Mouse (Mus musculus) embryonic facial prominence, embryonic 11.5 days (tissue): ENCODE measurements around the gene Akap9. TPM values are rescaled to one million over a fixed set of nuclear protein-coding genes. Genes with fewer than 3 reads are reported as not detected.
"Not testable (repeated sequence)": the region's sequence is repeated elsewhere in the genome, so short reads cannot be mapped to it uniquely, and the experiment has no call there.

Experiments
- ATAC-seq: fragments of 200-750 bp; cut with Nextera tagmentation; replicated peaks from 2 replicates; pipeline ENCODE4 v1.8.0; 2017; ENCODE audit warnings: low read depth; ENCODE audit not compliant: insufficient number of reproducible peaks, low FRiP score, low TSS enrichment
- DNase-seq: peaks from one replicate; pipeline ENCODE4 v3.0.0-alpha.2; 2015; ENCODE audit warnings: low spot score
- H3K27ac ChIP-seq: fragments of 300-500 bp; sonication (generic); replicated peaks from 2 replicates; pipeline ENCODE4 v1.5.1; 2014; ENCODE audit warnings: mild to moderate bottlenecking, low read depth, low read length, control low read depth
- H3K27me3 ChIP-seq: fragments of 300-500 bp; sonication (generic); 2 replicates; pipeline ENCODE4 v1.6.1; 2014; ENCODE audit warnings: mild to moderate bottlenecking, low read length, moderate library complexity, mixed read lengths; ENCODE audit not compliant: control insufficient read depth, insufficient read depth
- H3K36me3 ChIP-seq: fragments of 300-500 bp; sonication (generic); replicated peaks from 2 replicates; pipeline ENCODE4 v1.6.1; 2014; ENCODE audit warnings: low read depth, mild to moderate bottlenecking, low read length, moderate library complexity, mixed read lengths; ENCODE audit not compliant: control insufficient read depth, insufficient read depth
- H3K4me1 ChIP-seq: fragments of 300-500 bp; sonication (generic); 2 replicates; pipeline ENCODE4 v1.6.1; 2014; ENCODE audit warnings: low read length, mixed read lengths; ENCODE audit not compliant: control insufficient read depth, insufficient read depth
- H3K4me2 ChIP-seq: fragments of 300-500 bp; sonication (generic); 2 replicates; pipeline ENCODE4 v1.6.1; 2014; ENCODE audit warnings: low read depth, mild to moderate bottlenecking, control low read depth, low read length, moderate library complexity
- H3K4me3 ChIP-seq: fragments of 300-500 bp; sonication (generic); 2 replicates; pipeline ENCODE4 v1.5.1; 2014; ENCODE audit warnings: low read depth, low read length, control low read depth
- H3K9ac ChIP-seq: fragments of 300-500 bp; sonication (generic); replicated peaks from 2 replicates; pipeline ENCODE4 v1.6.1; 2014; ENCODE audit warnings: mild to moderate bottlenecking, control low read depth, low read length
- H3K9me3 ChIP-seq: fragments of 300-500 bp; sonication (generic); replicated peaks from 2 replicates; pipeline ENCODE4 v1.6.1; 2016; ENCODE audit warnings: mild to moderate bottlenecking, low read length, inconsistent platforms, mixed read lengths; ENCODE audit not compliant: control insufficient read depth
- WGBS: fragments of 180-500 bp; shearing (Covaris S2); extraction: QIAGEN DNeasy Blood & Tissue Kit; methylation state at CpG from one replicate; pipeline ENCODE4 v1.1.7; 2014; 5-methylcytosine and 5-hydroxymethylcytosine counted together
- polyA plus RNA-seq: library from polyadenylated mRNA; unstranded; fragments of >200 nt; fragmentation: Nextera tagmentation; extraction: Ambion mirVana; gene quantifications from 2 replicates; pipeline ENCODE4 v1.2.1, GENCODE M21; 2014

Gene Akap9
- polyA plus RNA-seq, 1 experiment from 2014 or later: 97.9 TPM

DNA sequence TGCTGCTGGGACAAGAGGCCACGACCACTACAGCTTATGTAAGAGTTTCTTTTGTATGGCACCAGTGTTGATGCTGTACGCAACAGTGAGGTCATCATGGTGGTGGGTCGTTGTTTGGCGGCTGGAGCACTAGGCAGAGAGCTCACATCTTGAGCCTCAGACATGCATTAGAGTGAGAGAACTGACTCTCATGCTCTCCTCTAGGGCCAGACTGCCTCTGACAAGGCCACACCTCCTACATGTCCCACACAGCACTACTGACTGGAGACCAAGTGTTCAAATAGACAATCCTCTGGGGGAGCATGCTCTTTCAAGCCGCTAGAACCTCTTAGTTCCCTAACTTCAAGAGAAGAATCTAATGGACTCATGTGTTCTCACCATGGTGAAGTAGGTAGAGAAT, 11.5 kb downstream of the Akap9 start:
- Histone ChIP-seq H3K9ac (no peak overlapping the region), H3K4me2 (no peak overlapping the region), H3K27ac (no peak overlapping the region), H3K4me3 (no peak overlapping the region), H3K9me3 (no peaks in the 10 kb centered on the region), H3K36me3 (no peaks in the 10 kb centered on the region), H3K4me1 (no peaks in the 10 kb centered on the region), H3K27me3 (no peaks in the 10 kb centered on the region)
- ATAC-seq (no peak), DNase-seq (no peak)
- WGBS: 96% methylated on average over 5 of the region's 5 CpGs

DNA sequence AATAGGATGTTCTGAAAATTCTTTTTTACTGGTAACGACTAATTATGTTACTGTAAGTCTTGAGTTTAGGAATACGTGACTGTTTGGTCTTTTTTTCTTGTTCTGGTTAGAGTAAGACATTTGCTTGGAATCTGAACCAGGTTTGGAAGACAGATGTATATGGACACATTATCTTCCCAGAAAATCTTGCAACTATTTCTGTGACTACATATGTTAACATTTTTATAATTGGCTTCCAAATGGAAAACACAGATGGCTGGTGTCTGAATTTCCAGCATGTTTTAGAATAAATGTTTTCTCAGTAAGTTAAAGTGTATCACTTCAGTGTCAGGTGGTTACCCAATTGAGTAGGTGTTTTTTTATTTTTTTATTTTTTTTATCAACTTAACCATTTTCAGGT, 13.4 kb downstream of the Akap9 start:
- no peak overlapping the region for H3K27ac ChIP-seq
- WGBS: 84% methylated on average over 2 of the region's 2 CpGs

DNA sequence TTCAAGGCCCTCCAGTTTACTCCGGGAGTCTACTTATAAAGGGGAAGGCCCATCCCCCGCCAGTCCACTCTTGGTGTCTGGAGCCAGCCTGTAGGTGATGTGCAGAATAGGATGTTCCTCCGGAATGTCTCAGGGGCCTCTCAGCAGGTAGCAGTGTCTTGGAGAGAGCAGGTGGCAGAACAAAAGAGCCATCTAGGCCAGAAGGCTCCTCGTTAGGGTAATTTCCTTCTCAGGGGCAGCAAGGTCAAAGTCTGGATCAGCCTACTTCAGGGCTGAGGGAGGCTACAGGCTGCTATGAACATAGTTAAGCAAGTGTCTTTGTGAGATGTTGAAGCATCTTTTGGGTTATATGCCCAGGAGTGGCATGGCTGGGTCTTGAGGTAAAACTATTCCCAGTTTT, 15.3 kb downstream of the Akap9 start:
- 68% methylated on average over 4 of the region's 4 CpGs for WGBS
- ATAC-seq, H3K27me3 ChIP-seq: not testable (repeated sequence)

More for the DNA sequence above, 13.4 kb downstream of the Akap9 start:
- no peak for ATAC-seq
- DNase-seq: no peak
- H3K9me3 ChIP-seq: no peaks in the 10 kb centered on the region
- H3K36me3 ChIP-seq: no peaks in the 10 kb centered on the region
- H3K9ac ChIP-seq: no peak overlapping the region
- no peaks in the 10 kb centered on the region for H3K27me3 ChIP-seq
- H3K4me2 ChIP-seq: no peak overlapping the region
- no peak overlapping the region for H3K4me3 ChIP-seq
- no peaks in the 10 kb centered on the region for H3K4me1 ChIP-seq

DNA sequence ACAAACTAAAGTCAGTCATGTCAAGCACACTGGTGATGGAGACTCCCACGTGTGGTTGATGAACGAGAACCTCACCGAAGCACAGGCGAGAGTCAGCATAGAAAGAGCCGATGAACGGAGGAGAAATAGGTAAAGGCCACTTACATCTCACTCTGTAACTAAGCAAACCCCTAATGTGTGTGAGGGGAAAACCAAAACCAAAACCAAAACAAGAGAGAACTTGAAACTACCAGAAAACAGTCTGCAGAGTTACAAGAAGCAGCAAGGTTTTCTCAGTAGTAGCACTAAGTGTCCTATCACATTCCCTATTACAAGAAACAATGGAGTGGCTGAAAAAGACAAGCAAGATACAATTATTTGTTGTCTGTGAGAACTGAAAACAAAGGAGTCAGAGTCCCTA, 24.6 kb downstream of the Akap9 start:
- no peaks in the 10 kb centered on the region for H3K27me3 ChIP-seq
- no peaks in the 10 kb centered on the region for H3K9me3 ChIP-seq
- DNase-seq: no peak
- no peak overlapping the region for H3K4me2 ChIP-seq
- ATAC-seq: no peak
- no peak overlapping the region for H3K9ac ChIP-seq
- H3K4me3 ChIP-seq: no peak overlapping the region
- H3K36me3 ChIP-seq: peaks cover 4% of the 10 kb centered on the region
- H3K27ac ChIP-seq: no peak overlapping the region
- 95% methylated on average over 6 of the region's 6 CpGs for WGBS
- no peaks in the 10 kb centered on the region for H3K4me1 ChIP-seq

More for the DNA sequence above, 15.3 kb downstream of the Akap9 start:
- H3K4me2 ChIP-seq, H3K36me3 ChIP-seq, DNase-seq, H3K4me3 ChIP-seq, H3K9me3 ChIP-seq, H3K27ac ChIP-seq, H3K4me1 ChIP-seq, H3K9ac ChIP-seq: not testable (repeated sequence)

DNA sequence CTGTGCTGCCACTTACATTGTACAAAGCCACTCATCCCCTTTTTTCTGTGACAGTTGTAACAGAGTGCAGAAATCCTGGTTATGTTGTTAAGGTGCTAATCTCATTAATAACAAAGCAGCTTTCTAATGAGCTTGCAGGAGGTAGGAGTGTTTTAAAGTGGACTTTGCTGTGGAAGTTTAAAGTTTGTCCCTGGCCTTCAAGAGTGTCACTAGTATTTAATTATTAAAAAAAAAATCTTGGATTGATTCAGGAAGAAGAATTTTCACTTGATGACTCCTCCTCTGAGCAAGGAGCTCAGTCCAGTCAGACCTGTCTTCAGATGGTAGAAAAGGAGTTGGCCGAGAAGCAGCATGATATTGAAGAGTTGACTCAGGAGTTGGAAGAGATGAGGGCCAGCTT, 26.7 kb downstream of the Akap9 start:
- WGBS: 92% methylated on average over 1 of the region's 1 CpGs
- ATAC-seq (no peak), DNase-seq (no peak)
- Histone ChIP-seq H3K27ac (no peak overlapping the region), H3K9me3 (no peaks in the 10 kb centered on the region), H3K36me3 (no peaks in the 10 kb centered on the region; the same call in 1 of the 2 replicates), H3K4me1 (no peaks in the 10 kb centered on the region), H3K27me3 (no peaks in the 10 kb centered on the region), H3K9ac (no peak overlapping the region), H3K4me2 (no peak overlapping the region), H3K4me3 (no peak overlapping the region)

GRCm38 (mm10) chr5:3961286-3961685, 33.4 kb downstream of the Akap9 start:
- Histone ChIP-seq H3K4me1 (no peaks in the 10 kb centered on the region), H3K4me3 (no peak overlapping the region), H3K9me3 (no peaks in the 10 kb centered on the region), H3K27ac (no peak overlapping the region), H3K4me2 (no peak overlapping the region), H3K9ac (no peak overlapping the region), H3K36me3 (no peaks in the 10 kb centered on the region), H3K27me3 (no peaks in the 10 kb centered on the region)
- 92% methylated on average over 7 of the region's 7 CpGs for WGBS
- no peak for ATAC-seq
- DNase-seq: no peak

DNA sequence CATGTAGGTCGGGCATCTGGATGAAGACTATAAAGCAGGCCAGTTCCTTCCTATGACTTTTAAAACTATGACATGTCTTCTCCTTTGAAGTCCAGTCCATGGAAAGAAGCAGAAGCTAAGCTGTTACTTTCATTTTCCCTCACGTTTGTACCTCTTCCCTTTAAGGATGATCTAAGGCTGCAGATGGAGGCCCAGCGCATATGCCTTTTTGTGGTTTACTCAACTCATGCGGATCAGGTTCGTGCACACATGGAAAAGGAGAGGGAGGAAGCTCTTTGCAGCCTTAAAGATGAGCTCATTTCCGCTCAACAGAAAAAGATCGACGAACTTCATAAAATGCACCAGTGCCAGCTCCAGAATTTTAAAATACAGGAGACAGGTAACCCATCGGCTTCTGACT, 40.6 kb downstream of the Akap9 start:
- WGBS: 85% methylated on average over 9 of the region's 9 CpGs
- Histone ChIP-seq H3K27me3 (no peaks in the 10 kb centered on the region), H3K9me3 (no peaks in the 10 kb centered on the region), H3K36me3 (no peaks in the 10 kb centered on the region; the same call in 1 of the 2 replicates), H3K4me3 (no peak overlapping the region), H3K27ac (no peak overlapping the region), H3K4me2 (no peak overlapping the region), H3K4me1 (no peaks in the 10 kb centered on the region), H3K9ac (no peak overlapping the region)
- DNase-seq (no peak), ATAC-seq (no peak)

- no peak for ATAC-seq
Measured at GRCm38 (mm10) chr5:3969114-3969513, 41.3 kb downstream of the Akap9 start.

More at GRCm38 (mm10) chr5:3969114-3969513, 41.3 kb downstream of the Akap9 start:
- no peak for DNase-seq
- no peak overlapping the region for H3K9ac ChIP-seq
- WGBS: 95% methylated on average over 6 of the region's 6 CpGs
- no peaks in the 10 kb centered on the region for H3K9me3 ChIP-seq
- H3K27ac ChIP-seq: no peak overlapping the region
- H3K4me3 ChIP-seq: no peak overlapping the region
- no peaks in the 10 kb centered on the region; the same call in 1 of the 2 replicates for H3K36me3 ChIP-seq
- no peak overlapping the region for H3K4me2 ChIP-seq
- H3K27me3 ChIP-seq: no peaks in the 10 kb centered on the region
- no peaks in the 10 kb centered on the region for H3K4me1 ChIP-seq
